Mouse (Mus musculus) 416B (cell line): ENCODE data around the gene L3mbtl3.

Source experiments
- DNase-seq: peaks from one replicate; pipeline ENCODE4 v3.0.0; 2011; ENCODE audit warnings: low read depth

L3mbtl3 gene

DNA sequence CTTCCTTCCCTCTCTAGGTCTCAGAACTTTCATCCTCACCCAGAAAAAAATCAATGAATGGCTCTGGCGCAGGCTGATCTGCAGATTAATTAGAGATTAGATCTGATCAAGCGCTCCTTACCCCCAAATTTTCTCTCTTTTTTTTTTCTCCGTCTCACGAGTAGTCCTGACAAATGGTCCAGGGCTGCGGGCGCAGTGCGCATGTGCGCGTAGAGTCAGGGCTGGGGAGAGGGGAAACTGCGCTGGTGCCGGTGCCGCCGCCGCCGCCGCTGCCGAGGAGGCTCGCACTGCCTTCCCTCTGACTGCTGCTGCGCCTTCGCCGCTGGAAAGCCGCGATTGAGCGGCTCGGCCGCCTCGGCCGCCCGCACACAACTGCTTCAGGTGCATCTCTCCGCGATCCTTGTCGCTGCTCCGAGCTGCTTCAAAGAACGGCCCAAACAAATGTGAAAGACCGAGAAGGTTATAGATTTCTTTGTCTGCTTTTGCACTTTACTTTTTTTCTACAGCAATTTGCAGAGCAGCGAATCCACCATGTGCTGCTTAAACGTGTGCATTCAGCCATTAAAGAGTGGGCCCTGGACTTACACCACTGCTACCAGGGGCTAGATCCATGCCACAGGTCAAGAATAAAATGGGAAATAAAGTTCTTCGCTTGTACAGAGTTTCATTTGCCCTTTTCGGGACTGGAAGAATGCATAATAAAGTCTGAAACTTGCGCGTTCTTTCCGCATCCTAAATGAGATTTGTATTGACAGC lies at the start of gene L3mbtl3:
Gene L3mbtl3 (minus strand): TSS at position 182 of the 756 bp plus-strand sequence.
- DNase-seq, result peak; percentile 86

DNA sequence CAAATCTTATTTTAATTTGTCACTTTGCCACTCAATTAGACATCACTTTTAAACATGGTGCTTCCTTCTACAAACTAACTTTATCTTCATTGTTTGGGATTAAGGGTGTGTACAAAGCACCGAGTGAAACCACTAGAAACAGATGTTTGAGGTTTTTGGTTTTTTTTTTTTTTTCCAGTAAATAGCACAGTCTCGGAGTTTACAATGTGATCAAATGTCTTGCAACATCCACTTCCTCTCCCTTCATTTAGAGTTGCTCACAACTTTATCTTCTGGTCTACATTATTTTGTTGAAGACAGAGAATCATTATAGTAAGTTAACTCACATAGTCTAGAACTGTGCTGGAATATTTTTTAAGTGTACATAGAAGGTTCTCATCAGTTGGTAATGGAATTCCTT lies 45.4 kb upstream of the L3mbtl3 start:
- DNase-seq, result peak; percentile 55

DNA sequence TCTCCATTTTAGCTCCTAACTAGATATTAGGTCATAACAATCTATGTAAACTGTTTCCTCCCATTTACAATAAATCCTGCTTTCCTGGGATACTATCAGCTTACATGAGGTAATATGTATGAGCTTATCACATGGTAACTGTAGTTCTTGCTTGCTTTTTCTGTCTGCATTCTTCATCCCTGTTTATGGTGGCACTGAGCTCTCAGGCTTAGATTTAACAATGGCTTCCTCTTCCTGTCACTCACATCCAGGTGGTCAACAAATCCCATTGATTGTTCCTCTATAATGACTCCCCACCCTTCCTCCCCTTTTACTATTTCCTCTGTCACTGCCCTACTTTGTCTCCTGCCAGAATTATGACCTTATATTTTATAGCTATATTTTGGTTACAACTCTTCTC lies 12.9 kb upstream of the L3mbtl3 start:
- no peak for DNase-seq

DNA sequence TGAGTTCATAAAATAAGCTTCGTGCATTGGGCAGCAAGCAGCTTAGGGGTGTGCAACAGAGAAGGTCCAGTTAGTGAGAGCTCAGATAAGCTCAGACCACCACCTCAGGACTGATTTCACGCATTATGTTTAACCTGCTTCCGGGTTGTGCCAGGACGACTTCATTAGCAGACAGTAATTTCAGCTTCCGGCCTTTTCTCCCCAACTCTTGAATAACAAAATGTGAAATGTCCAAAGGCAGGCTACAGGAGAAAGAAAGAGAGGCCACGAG lies 1.5 kb upstream of the L3mbtl3 start:
- no peak for DNase-seq

DNA sequence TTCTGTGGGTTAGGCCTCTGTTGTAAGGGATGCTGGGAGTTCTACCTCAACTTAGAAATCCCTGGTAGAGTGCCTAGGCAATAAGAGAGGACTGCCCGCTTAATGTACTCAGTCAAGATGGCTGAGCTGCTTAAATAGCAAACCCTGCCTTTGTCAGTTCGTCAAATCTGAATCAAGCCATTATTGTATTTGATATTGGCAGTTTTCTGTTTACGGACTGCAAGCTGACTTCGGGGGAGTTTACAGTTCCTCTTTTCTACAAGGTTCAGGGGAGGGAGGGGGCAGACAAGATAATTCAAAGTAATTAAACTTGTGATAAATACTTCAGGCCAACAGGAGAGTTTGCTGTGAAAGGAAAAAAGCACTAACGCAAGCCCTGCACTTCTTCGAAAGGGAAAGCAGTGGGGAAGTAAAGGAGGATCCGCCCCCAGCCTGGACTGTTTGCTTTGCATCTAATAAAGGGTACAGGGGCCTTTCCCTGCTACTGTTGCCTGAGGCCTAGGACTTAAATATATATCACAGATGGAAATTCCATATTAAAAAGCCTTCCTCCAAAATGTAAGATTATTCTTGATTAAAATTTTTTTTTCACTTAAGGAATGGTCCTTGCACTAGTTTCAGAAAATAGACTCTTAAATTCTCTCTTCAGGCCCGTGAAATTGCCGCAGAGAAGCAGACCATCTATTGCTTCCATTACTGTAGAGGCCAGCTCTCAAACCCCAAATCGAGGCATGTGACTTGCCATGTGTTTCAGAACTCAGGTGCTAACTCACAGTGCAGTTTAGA lies 968 bp upstream of the L3mbtl3 start:
- DNase-seq, result peak; percentile 68

DNA sequence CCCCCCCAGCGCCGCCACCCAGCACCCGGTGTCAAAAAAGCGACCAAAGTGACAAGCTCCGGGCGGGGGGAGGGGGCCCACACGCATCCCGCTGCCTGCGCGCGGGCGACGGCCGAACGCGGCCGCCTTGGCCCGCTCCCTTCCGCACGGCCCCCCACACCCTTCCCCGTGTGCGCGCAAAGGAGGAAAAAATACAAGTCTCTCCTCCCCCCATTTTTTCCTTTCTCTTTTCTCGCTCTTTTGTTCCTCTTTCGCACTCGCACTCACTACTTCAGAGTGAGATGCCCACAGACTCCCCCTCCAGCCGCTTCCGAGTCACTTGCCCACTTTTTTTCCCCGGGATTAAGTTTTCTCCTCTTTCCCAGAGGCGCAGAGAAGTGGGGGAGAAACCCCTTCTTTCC lies 420 bp downstream of the L3mbtl3 start:
- no peak for DNase-seq

DNA sequence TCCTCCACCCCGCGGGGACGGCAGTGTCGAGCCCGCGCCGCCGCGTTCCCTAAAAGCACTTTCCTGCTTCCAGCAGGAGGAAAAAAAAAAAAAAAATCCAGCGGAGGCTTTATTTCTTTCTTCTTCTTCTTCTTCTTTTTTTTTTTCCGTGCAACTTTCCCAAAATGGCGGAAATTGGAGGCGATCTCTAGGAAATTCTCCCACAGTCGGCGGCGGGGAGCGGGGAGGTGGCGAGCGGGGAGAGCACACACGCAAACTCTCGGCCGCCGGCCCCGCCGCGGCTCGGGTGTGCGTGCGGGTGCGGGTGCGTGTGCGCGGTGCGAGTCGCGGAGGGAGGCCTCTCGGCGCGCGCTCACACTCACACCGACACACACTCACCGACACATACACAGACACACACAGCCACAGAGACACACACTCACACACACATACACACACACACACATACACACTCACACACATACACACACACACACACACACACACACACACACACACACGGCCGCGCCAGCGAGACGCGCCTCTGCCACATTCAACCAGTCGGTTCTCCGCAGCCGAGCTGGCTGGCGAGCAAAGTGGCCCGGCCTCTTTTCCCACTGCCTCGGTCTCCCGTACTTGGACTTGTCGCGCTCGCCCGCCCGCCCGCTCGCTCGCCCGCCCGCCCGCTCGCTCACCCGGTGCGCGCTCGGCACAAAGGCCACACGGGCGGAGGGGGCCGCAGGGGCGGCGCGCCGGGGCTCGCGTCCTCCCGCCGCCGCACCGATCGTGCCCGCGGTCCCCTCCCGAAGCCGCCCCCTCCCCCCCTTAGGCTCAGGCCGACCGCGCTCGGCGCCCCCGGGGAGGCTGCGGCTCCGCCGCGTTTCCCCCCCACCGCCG lies 1.1 kb downstream of the L3mbtl3 start:
- DNase-seq, result peak; percentile 56

DNA sequence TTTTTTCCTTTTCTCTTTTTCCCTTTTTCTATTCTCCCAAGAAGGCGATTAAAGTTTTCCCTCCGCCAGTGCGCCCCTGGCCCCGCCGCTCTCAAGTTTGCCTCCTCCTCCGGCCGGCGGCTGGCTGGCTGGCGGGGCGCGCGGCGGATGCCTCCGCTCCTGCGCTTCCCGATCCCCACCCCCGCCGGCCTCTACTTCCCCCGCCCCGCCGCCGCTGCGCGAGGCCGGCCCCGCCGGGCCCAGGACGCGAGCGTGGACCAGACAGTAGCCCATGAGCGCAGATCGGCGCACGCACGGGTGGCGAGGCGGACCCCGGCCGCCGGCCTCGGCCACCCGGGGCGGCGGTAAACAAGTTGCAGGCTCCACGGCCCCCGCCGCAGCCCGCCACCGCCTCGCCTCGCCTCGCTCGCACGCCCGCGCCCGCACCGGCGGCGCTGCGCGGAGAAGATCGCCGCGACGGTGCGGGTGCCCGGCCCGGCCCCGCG lies 1.8 kb downstream of the L3mbtl3 start:
- DNase-seq, result peak; percentile 45

DNA sequence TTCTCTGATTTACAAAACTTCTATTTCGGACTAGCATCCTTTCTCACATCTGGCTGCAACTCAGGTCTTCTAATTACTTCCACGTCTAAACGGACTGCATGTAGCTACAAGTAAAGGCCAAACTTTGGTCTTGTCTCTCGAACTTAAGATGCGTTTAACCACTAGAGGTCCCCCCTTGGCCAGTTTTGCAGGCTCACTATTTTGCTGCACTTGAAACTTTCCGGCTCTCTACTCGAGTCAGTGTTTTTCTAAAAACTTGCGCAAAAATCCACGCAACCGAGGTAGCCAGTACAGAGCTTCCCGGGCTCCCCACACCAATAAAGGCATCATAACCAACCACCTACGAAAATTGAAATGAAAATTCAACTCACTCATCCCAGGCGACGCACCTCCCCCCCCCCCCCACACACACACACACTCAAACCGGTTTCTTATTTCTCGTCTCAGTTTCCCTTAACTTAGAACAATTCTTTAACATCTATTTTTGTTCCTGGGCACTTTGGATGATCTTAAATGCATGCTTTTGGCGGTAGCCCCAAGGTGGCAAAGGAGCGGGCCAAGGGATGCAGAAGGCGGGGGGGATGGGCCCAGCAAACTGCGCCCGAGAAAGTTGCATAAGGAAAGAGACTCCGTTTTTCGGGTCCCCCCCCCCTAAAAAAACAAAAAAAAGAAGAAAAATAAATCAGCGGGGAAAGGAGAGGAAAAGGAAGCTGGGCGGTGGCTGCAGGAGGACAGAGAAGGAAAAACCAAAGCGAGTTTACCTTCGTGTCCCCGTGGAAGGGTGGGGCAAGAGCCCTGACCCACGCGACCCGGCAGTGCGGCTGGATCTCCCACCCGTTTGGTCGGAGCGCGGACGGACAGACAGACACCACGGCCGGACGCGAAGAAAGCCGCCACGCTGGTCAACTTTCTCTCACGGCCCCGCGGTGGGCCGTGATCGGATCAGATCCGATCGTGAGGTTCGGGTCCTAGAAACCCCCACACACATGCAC lies 2.5 kb downstream of the L3mbtl3 start:
- peak; percentile 93 for DNase-seq

DNA sequence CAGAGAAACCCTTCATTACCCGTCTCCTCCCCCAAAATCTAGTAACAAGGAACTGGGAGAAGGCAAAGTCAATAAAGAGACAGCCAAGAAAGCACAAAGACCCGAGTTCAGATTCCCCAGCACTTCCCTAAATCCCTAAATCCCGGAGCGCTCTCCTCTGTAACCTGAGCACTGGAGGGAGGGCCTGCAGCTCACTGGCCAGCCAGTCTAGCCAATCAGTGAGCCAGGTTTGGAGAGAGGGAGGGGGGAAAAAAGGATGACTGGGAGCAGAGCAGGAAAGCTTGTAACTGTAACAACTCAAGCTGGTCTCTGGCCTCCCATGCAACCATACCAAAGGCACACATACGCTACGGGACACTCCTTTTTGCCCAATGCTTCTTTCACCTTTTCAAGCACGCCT lies 4.4 kb downstream of the L3mbtl3 start:
- peak; percentile 54 for DNase-seq

DNA sequence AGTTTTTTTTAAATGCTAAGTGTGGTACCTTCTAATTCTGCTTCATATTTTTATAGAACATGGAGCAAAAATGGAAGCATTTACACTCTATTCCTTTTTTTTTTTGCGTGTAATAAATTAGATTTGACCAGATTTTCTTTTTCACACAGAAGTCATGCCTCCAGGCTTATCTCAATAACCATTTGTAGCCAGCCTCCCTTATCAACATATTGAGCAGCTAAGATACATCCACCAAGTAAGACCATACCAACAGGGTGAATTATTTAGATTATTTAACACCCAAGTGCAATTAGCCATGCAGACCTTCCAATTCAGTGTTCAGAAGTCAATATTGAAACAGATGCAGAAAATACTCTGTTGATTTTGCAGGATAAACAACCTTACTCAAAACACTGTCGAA lies 10.8 kb downstream of the L3mbtl3 start:
- no peak for DNase-seq

DNA sequence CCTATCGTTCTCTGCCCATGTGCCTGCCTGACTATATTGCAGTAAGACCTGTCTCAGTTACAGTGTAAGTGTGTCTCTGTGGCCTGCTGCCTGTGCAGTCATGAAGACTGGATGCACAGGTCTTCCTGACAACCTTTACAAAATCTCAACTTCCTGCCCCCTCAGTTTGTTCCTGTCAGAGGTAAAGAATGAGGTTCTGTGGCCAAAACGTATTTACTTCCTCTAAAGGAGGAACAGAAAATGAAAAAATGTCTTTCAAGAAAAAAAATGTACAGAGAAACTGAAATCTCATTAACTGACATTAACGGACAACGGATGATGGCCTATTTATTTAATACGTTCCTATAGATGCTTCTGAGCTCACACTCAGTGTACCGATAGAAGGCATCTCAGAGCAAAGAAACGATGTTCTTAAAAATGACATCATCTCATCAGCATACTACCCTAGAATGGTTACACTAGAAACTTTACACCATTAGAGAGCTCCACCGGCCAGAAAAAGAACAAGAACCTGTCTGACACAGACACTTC lies 11.4 kb downstream of the L3mbtl3 start:
- DNase-seq, result peak; percentile 31

DNA sequence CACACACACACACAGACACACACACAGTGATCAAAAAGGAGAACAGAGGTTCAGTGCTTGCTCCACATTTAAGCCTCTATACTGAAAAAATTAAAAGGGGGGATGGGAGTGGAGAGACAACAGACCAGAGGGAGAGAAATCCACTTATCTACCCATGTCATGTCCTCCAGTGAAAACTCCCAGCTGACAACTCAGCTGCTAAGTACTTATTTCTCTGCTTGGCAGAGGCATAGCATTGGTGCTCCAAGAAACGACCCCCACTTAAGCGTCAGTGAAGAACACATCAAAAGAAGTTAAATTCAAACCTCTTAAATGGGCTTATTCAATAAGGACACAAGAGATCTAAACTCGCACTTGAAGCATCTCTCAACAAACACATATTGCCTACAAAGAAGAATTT lies 12.2 kb downstream of the L3mbtl3 start:
- DNase-seq, result no peak

DNA sequence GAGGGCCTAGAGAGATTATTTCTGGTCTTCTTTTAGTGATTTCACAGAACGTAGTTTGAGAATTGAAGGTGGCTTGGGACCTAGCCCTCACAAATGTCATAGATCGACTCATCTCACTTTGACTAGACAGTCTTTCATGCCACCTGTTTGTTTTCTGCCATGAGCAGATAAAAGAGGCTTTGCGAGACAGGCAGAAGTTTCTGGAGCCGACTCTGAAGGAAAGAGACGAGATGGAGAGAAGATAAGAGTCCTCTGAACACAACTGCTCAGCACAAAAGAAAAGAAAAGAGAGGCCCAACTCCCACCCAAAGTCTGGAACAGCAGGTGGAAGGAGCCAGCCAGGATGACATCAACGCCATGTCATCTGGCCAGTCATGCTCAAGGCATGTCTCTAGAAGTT lies 17.0 kb downstream of the L3mbtl3 start:
- no peak for DNase-seq

DNA sequence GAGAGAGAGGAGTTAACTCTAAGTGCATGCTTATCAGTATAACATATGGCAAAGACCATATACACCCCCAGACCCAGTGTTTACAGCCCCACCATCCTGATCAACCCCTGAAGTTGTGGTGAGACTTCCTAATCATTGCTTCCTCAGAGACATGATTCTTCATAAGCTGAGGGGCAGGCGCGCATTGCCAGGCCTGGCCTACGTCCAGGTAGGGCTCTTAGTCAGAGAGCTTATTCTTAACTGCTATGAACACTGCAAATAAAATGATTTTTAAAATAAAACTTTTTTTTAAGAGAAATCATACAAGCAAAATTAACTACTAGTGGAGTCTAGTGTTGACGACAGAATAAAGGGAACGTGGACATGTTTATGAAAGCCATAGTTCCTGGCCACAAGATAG lies 17.5 kb downstream of the L3mbtl3 start:
- DNase-seq, result no peak

DNA sequence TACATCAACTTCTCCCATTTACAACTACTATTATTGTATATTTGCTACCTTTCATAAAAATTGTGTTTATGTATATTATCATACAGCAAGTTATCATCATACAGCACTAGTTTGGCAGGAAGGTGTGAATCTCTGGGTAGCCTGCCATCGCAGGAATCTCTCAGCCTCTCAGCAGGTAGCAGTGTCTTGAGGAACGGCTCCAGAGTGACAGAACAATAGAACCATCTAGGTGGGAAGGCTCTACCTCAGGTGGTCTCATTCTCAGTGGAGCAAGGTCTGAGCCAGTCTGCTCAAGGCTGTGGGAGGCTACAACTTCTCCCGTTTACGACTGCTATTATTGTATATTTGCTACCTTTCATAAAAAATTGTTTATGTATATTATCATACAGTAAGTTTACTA lies 22.0 kb downstream of the L3mbtl3 start:
- DNase-seq, result no peak

DNA sequence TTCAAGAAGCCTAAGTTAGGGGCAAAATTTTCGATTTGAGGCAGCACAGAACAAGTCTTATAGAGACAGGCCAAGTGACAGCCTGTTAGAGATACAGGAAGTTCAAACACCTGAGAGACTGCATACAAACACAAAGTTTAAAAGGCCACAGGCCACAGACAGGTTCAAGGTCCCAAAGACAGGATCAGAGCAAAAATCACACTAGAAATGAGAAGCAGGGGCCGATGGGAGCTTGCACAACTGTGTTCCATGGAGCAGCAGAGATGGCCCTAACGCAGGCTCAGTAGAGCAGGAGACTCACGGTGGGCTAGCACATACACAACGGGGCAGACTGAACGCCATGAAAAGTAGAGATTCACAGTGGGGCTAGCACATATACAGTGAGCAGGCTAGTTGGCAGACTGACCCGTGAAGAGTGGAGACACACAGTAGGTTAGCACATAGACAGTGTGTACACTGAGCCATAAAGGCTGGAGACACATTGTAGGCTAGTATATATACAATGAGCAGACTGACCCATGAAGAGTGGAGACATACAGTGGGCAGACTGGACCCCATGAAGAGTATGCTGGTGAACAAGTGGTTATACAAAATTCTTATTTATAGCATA lies 24.5 kb downstream of the L3mbtl3 start:
- DNase-seq, result no peak

DNA sequence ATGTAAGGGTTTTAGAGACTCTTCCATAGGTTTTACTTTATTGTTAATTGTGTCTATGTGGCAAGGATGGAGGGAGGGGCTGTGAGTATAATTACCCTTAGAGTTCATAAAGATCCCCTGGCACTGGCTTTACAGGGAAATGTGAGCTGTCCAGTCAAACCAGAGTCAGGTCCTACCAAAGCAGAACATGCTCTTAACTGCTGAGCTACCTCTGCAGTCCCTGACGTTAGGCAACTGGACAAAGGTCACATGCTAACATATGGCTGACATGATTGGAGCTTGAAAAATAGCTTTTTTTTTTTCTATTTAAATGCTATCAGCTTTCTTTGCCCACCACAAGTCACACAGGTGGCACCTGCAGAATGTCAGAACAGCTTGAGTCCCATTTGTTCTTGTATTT lies 25.6 kb downstream of the L3mbtl3 start:
- no peak for DNase-seq

DNA sequence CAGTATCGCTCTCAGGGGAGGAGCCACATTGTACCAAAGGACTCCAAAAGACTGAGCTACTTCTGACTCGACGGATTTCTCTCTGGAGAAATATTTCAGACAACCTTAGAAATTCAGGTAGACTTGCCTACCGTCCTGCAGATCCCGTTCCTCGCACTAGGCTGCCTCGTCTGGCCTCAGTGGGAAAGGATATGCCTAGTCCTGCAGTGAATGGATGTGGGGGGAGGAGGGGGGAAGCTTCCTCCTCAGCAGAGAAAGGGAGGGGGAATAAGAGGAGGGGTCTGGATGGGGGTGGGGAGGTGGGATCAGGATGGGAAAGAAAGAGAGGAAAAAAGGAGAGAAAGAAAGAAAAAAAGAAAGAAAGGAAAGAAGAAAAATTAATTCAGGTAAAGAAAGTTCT lies 28.2 kb downstream of the L3mbtl3 start:
- no peak for DNase-seq

DNA sequence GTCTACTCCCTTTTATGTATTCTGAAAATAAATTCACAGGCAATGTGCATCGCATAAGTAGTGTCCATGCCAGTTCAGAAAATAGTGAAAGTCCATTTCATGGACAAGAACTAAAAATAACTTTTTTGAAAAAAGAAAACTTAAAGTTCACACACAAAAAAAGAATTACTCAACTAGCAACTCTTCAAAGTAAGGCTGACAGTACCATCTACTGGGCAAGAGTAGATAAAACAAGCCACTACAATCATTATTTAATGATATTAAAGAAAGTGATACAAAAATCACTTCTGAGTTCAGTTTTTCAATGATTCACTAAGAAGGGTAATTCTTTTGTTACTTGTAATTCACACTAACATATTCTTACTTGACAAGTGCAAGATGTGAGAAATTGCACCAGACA lies 29.9 kb downstream of the L3mbtl3 start:
- peak; percentile 56 for DNase-seq
